Mouse (Mus musculus) heart, adult 11 months (tissue): ENCODE data around the gene Cd82.

Experiments used
- DNase-seq: peaks from one replicate; pipeline ENCODE4 v3.0.0; 2022

Cd82 gene

GRCm38 (mm10) chr2:93461869-93462714 lies 848 bp downstream of the Cd82 start:
- peak; percentile 100 for DNase-seq

GRCm38 (mm10) chr2:93460786-93461469 lies 2.0 kb downstream of the Cd82 start:
- peak; percentile 88 for DNase-seq

- DNase-seq = no peak
Observed at GRCm38 (mm10) chr2:93459208-93459920, 3.6 kb downstream of the Cd82 start.

- DNase-seq = peak; percentile 98
Observed at GRCm38 (mm10) chr2:93458332-93459207, 4.4 kb downstream of the Cd82 start.

- peak; percentile 97 for DNase-seq
Observed at GRCm38 (mm10) chr2:93457426-93458130, 5.4 kb downstream of the Cd82 start.

- DNase-seq = peak; percentile 96
Observed at GRCm38 (mm10) chr2:93456140-93456539, 6.8 kb downstream of the Cd82 start.

GRCm38 (mm10) chr2:93454817-93455591 lies 7.9 kb downstream of the Cd82 start:
- peak; percentile 97 for DNase-seq

- no peak for DNase-seq
Observed at GRCm38 (mm10) chr2:93454334-93454733, 8.6 kb downstream of the Cd82 start.

- no peak for DNase-seq
Observed at GRCm38 (mm10) chr2:93453046-93453445, 9.9 kb downstream of the Cd82 start.

- DNase-seq = no peak
Observed at GRCm38 (mm10) chr2:93452506-93452905, 10.4 kb downstream of the Cd82 start.

GRCm38 (mm10) chr2:93452057-93452456 lies 10.9 kb downstream of the Cd82 start:
- DNase-seq = no peak

GRCm38 (mm10) chr2:93451219-93451938 lies 11.6 kb downstream of the Cd82 start:
- no peak for DNase-seq

GRCm38 (mm10) chr2:93450695-93451094 lies 12.2 kb downstream of the Cd82 start:
- no peak for DNase-seq

- no peak for DNase-seq
Observed at GRCm38 (mm10) chr2:93449657-93450056, 13.3 kb downstream of the Cd82 start.

- no peak for DNase-seq
Observed at GRCm38 (mm10) chr2:93448774-93449173, 14.2 kb downstream of the Cd82 start.

- no peak for DNase-seq
Observed at GRCm38 (mm10) chr2:93447500-93448249, 15.3 kb downstream of the Cd82 start.

GRCm38 (mm10) chr2:93446606-93447353 lies 16.2 kb downstream of the Cd82 start:
- DNase-seq = no peak

- no peak for DNase-seq
Observed at GRCm38 (mm10) chr2:93445237-93445651, 17.7 kb downstream of the Cd82 start.

GRCm38 (mm10) chr2:93444280-93444679 lies 18.7 kb downstream of the Cd82 start:
- no peak for DNase-seq
